Mouse (Mus musculus) kidney, embryonic 14.5 days (tissue): ENCODE data around the gene Men1. TPM values are rescaled to one million over a fixed set of nuclear protein-coding genes. Genes with fewer than 3 reads are reported as not detected.

Experiments used
- ATAC-seq: fragments of 200-750 bp; cut with Nextera tagmentation; 2 replicates; pipeline ENCODE4 v1.8.0; 2017; ENCODE audit warnings: moderate number of reproducible peaks, mild to moderate bottlenecking, moderate TSS enrichment, moderate library complexity; ENCODE audit not compliant: low FRiP score, low TSS enrichment
- H3K27ac ChIP-seq: fragments of 300-500 bp; sonication (generic); 2 replicates; pipeline ENCODE4 v1.5.1; 2014; ENCODE audit warnings: low read depth, mild to moderate bottlenecking, low read length, moderate library complexity, mixed read lengths
- H3K27me3 ChIP-seq: fragments of 300-500 bp; sonication (generic); 2 replicates; pipeline ENCODE4 v1.6.1; 2014; ENCODE audit warnings: mild to moderate bottlenecking, low read length; ENCODE audit not compliant: control insufficient read depth, insufficient read depth
- H3K36me3 ChIP-seq: fragments of 300-500 bp; sonication (generic); 2 replicates; pipeline ENCODE4 v1.6.1; 2014; ENCODE audit warnings: low read length, mixed read lengths; ENCODE audit not compliant: control insufficient read depth, insufficient read depth
- H3K4me1 ChIP-seq: fragments of 300-500 bp; sonication (generic); 2 replicates; pipeline ENCODE4 v1.6.1; 2014; ENCODE audit warnings: low read length, mixed read lengths; ENCODE audit not compliant: control insufficient read depth, insufficient read depth
- H3K4me2 ChIP-seq: fragments of 300-500 bp; sonication (generic); replicated peaks from 2 replicates; pipeline ENCODE4 v1.6.1; 2014; ENCODE audit warnings: low read depth, mild to moderate bottlenecking, low read length
- H3K4me3 ChIP-seq: fragments of 300-500 bp; sonication (generic); 2 replicates; pipeline ENCODE4 v1.5.1; 2014; ENCODE audit warnings: mild to moderate bottlenecking, low read length
- H3K9ac ChIP-seq: fragments of 300-500 bp; sonication (generic); 2 replicates; pipeline ENCODE4 v1.6.1; 2014; ENCODE audit warnings: low read depth, mild to moderate bottlenecking, low read length, moderate library complexity
- H3K9me3 ChIP-seq: fragments of 300-500 bp; sonication (generic); 2 replicates; pipeline ENCODE4 v1.6.1; 2016; ENCODE audit warnings: low read length; ENCODE audit not compliant: control insufficient read depth
- WGBS: fragments of 180-500 bp; shearing (Covaris S2); extraction: QIAGEN DNeasy Blood & Tissue Kit; methylation state at CpG from one replicate; pipeline ENCODE4 v1.1.7; 2014; 5-methylcytosine and 5-hydroxymethylcytosine counted together
- polyA plus RNA-seq: library from polyadenylated mRNA; unstranded; fragments of >200 nt; fragmentation: Nextera tagmentation; extraction: Ambion mirVana; gene quantifications from 2 replicates; pipeline ENCODE4 v1.2.1, GENCODE M21; 2014

Men1 gene
- polyA plus RNA-seq, 1 experiment from 2014 or later, result 49.1 TPM

GRCm38 (mm10) chr19:6291117-6291781 lies 43.5 kb upstream of the Men1 start:
- Histone ChIP-seq H3K4me1 (0 out of 2 replicates have a peak, but pooled peaks cover 3% of the 10 kb centered on the region), H3K9me3 (no peaks in the 10 kb centered on the region), H3K4me3 (no peak overlapping the region), H3K36me3 (peaks cover 47% of the 10 kb centered on the region), H3K27ac (peak overlapping the region; percentile 32), H3K9ac (no peak overlapping the region), H3K27me3 (no peaks in the 10 kb centered on the region), H3K4me2 (no peak overlapping the region)
- peak; percentile 33; the same call in 1 of the 2 replicates for ATAC-seq
- WGBS, result 66% methylated on average over 10 of the region's 10 CpGs

GRCm38 (mm10) chr19:6292262-6292661 lies 42.5 kb upstream of the Men1 start:
- ATAC-seq, result no peak
- H3K9ac ChIP-seq, result no peak overlapping the region
- no peak overlapping the region for H3K27ac ChIP-seq
- WGBS, result 92% methylated on average over 5 of the region's 5 CpGs
- H3K4me2 ChIP-seq, result no peak overlapping the region
- H3K4me3 ChIP-seq, result no peak overlapping the region
- no peaks in the 10 kb centered on the region for H3K9me3 ChIP-seq
- peaks cover 51% of the 10 kb centered on the region for H3K36me3 ChIP-seq
- H3K4me1 ChIP-seq, result 0 out of 2 replicates have a peak, but pooled peaks cover 3% of the 10 kb centered on the region
- no peaks in the 10 kb centered on the region for H3K27me3 ChIP-seq

- H3K4me2 ChIP-seq, result no peak overlapping the region
- ATAC-seq, result no peak
- H3K9ac ChIP-seq, result no peak overlapping the region
- no peak overlapping the region for H3K27ac ChIP-seq
- 92% methylated on average over 16 of the region's 17 CpGs for WGBS
- H3K4me1 ChIP-seq, result 0 out of 2 replicates have a peak, but pooled peaks cover 3% of the 10 kb centered on the region
- H3K27me3 ChIP-seq, result no peaks in the 10 kb centered on the region
- peaks cover 63% of the 10 kb centered on the region for H3K36me3 ChIP-seq
- H3K4me3 ChIP-seq, result no peak overlapping the region
- no peaks in the 10 kb centered on the region for H3K9me3 ChIP-seq
Observed at GRCm38 (mm10) chr19:6294301-6294700, 40.5 kb upstream of the Men1 start.

- Histone ChIP-seq H3K9ac (no peak overlapping the region), H3K4me1 (no peaks in the 10 kb centered on the region), H3K4me3 (no peak overlapping the region), H3K9me3 (no peaks in the 10 kb centered on the region), H3K27me3 (no peaks in the 10 kb centered on the region), H3K27ac (no peak overlapping the region), H3K36me3 (peaks cover 63% of the 10 kb centered on the region), H3K4me2 (no peak overlapping the region)
- WGBS, result 87% methylated on average over 5 of the region's 5 CpGs
- no peak for ATAC-seq
Observed at GRCm38 (mm10) chr19:6296551-6297210, 38.1 kb upstream of the Men1 start.

- 91% methylated on average over 9 of the region's 9 CpGs for WGBS
- ATAC-seq, result no peak
- H3K27ac ChIP-seq, result no peak overlapping the region
Observed at GRCm38 (mm10) chr19:6297641-6298040, 37.1 kb upstream of the Men1 start.

GRCm38 (mm10) chr19:6299003-6299402 lies 35.8 kb upstream of the Men1 start:
- WGBS, result 66% methylated on average over 4 of the region's 4 CpGs
- Histone ChIP-seq H3K27ac (no peak overlapping the region), H3K4me1 (no peaks in the 10 kb centered on the region), H3K4me3 (no peak overlapping the region), H3K9me3 (no peaks in the 10 kb centered on the region), H3K9ac (no peak overlapping the region), H3K27me3 (no peaks in the 10 kb centered on the region), H3K36me3 (peaks cover 58% of the 10 kb centered on the region), H3K4me2 (no peak overlapping the region)
- ATAC-seq, result no peak

More at GRCm38 (mm10) chr19:6297641-6298040, 37.1 kb upstream of the Men1 start:
- Histone ChIP-seq H3K4me2 (no peak overlapping the region), H3K36me3 (peaks cover 58% of the 10 kb centered on the region), H3K4me3 (no peak overlapping the region), H3K4me1 (no peaks in the 10 kb centered on the region), H3K9me3 (no peaks in the 10 kb centered on the region), H3K9ac (no peak overlapping the region), H3K27me3 (no peaks in the 10 kb centered on the region)

GRCm38 (mm10) chr19:6299450-6300267 lies 35.1 kb upstream of the Men1 start:
- WGBS, result 86% methylated on average over 7 of the region's 7 CpGs
- H3K27ac ChIP-seq, result peak overlapping the region; percentile 24; the same call in 1 of the 2 replicates
- H3K4me2 ChIP-seq, result no peak overlapping the region
- H3K36me3 ChIP-seq, result peaks cover 52% of the 10 kb centered on the region
- no peaks in the 10 kb centered on the region for H3K9me3 ChIP-seq
- no peak overlapping the region for H3K4me3 ChIP-seq
- ATAC-seq, result no peak
- H3K4me1 ChIP-seq, result no peaks in the 10 kb centered on the region
- H3K9ac ChIP-seq, result no peak overlapping the region
- no peaks in the 10 kb centered on the region for H3K27me3 ChIP-seq

- Histone ChIP-seq H3K36me3 (peaks cover 44% of the 10 kb centered on the region), H3K9me3 (no peaks in the 10 kb centered on the region), H3K4me3 (no peak overlapping the region), H3K4me1 (no peaks in the 10 kb centered on the region), H3K27me3 (no peaks in the 10 kb centered on the region), H3K4me2 (no peak overlapping the region), H3K27ac (no peak overlapping the region), H3K9ac (no peak overlapping the region)
- WGBS, result 76% methylated on average over 7 of the region's 7 CpGs
- no peak for ATAC-seq
Observed at GRCm38 (mm10) chr19:6300402-6300841, 34.4 kb upstream of the Men1 start.
